Mouse (Mus musculus): ENCODE results near the gene Meis1. TPM values are rescaled to one million over a fixed set of nuclear protein-coding genes. Genes with fewer than 3 reads are reported as not detected.

The Meis1 gene
- polyA plus RNA-seq, 1 experiment from 2014 or later, result 44.7 TPM

GRCm38 (mm10) chr11:18845900-18846299 is 172.9 kb downstream of the Meis1 start:
- Histone ChIP-seq H3K27me3 (replicated peaks; ENCODE audit: control insufficient read depth, insufficient read depth, low read length) (no peaks in the 10 kb centered on the region), H3K9ac (ENCODE audit: low read depth, low read length) (no peak overlapping the region), H3K36me3 (ENCODE audit: control insufficient read depth, insufficient read depth, low read length) (no peaks in the 10 kb centered on the region), H3K4me3 (ENCODE audit: low read depth, low read length) (no peak overlapping the region), H3K4me2 (no peak overlapping the region), H3K27ac (ENCODE audit: low read depth, low read length) (no peak overlapping the region), H3K9me3 (ENCODE audit: control insufficient read depth, low read length) (no peaks in the 10 kb centered on the region), H3K4me1 (replicated peaks; ENCODE audit: control insufficient read depth, insufficient read depth, low read length) (no peaks in the 10 kb centered on the region)
- no peak for ATAC-seq (replicated peaks; ENCODE audit: low FRiP score)
- WGBS, result 84% methylated on average over 3 of the region's 3 CpGs
- no peak for DNase-seq (ENCODE audit: low spot score)

- WGBS, result 84% methylated on average over 6 of the region's 6 CpGs
Observed at GRCm38 (mm10) chr11:18845466-18845865, 173.3 kb downstream of the Meis1 start.

GRCm38 (mm10) chr11:18830087-18830486 is 188.7 kb downstream of the Meis1 start:
- Histone ChIP-seq H3K4me1 (replicated peaks; ENCODE audit: control insufficient read depth, insufficient read depth, low read length) (no peaks in the 10 kb centered on the region), H3K27ac (ENCODE audit: low read depth, low read length) (no peak overlapping the region), H3K4me3 (ENCODE audit: low read depth, low read length) (no peak overlapping the region), H3K9me3 (ENCODE audit: control insufficient read depth, low read length) (no peaks in the 10 kb centered on the region), H3K4me2 (no peak overlapping the region), H3K27me3 (replicated peaks; ENCODE audit: control insufficient read depth, insufficient read depth, low read length) (no peaks in the 10 kb centered on the region), H3K9ac (ENCODE audit: low read depth, low read length) (no peak overlapping the region), H3K36me3 (ENCODE audit: control insufficient read depth, insufficient read depth, low read length) (no peaks in the 10 kb centered on the region)
- ATAC-seq (replicated peaks; ENCODE audit: low FRiP score) (no peak), DNase-seq (ENCODE audit: low spot score) (no peak)

More at GRCm38 (mm10) chr11:18845466-18845865, 173.3 kb downstream of the Meis1 start:
- Histone ChIP-seq H3K4me2 (no peak overlapping the region), H3K4me1 (replicated peaks; ENCODE audit: control insufficient read depth, insufficient read depth, low read length) (no peaks in the 10 kb centered on the region), H3K9ac (ENCODE audit: low read depth, low read length) (no peak overlapping the region), H3K4me3 (ENCODE audit: low read depth, low read length) (no peak overlapping the region), H3K27me3 (replicated peaks; ENCODE audit: control insufficient read depth, insufficient read depth, low read length) (no peaks in the 10 kb centered on the region), H3K36me3 (ENCODE audit: control insufficient read depth, insufficient read depth, low read length) (no peaks in the 10 kb centered on the region), H3K27ac (ENCODE audit: low read depth, low read length) (no peak overlapping the region), H3K9me3 (ENCODE audit: control insufficient read depth, low read length) (no peaks in the 10 kb centered on the region)
- DNase-seq (ENCODE audit: low spot score) (no peak), ATAC-seq (replicated peaks; ENCODE audit: low FRiP score) (no peak)
